Mouse (Mus musculus): ENCODE results near the gene Narfl. TPM values are rescaled to one million over a fixed set of nuclear protein-coding genes. Genes with fewer than 3 reads are reported as not detected.

The Narfl gene
- polyA plus RNA-seq, 1 experiment = 38.5 TPM

- DNase-seq (ENCODE audit: extremely low spot score in 1 of 2, low spot score in 1 of 2) = peak in 1 of 2 experiments; percentile 67
Observed at GRCm38 (mm10) chr17:25760148-25760547, 13.4 kb upstream of the Narfl start.

- peak in 1 of 2 experiments; percentile 77 for DNase-seq (ENCODE audit: extremely low spot score in 1 of 2, low spot score in 1 of 2)
Observed at GRCm38 (mm10) chr17:25761561-25761970, 12.0 kb upstream of the Narfl start.

- no peak for DNase-seq (ENCODE audit: extremely low spot score in 1 of 2, low spot score in 1 of 2)
Observed at GRCm38 (mm10) chr17:25762591-25762990, 11.0 kb upstream of the Narfl start.

DNA sequence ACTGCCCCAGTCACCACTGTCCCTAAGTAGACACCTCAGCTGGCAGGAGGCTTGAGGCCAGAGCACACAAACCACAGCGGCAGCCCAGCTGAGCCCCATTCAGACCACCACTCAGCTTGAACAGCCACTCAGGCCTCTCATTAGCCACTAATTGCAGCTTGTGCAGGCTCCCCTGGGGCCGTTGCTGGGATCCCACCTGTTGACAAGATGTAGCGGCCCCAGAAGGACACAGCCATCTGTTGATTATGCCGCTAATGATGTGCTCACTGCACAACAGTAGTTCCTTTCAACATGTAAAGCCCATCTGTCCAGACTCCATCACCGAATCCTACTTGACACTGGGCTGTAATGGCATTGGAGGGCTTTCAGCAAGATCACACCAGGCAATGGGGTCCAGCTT, 7.7 kb upstream of the Narfl start:
- DNase-seq (ENCODE audit: extremely low spot score in 1 of 2, low spot score in 1 of 2) = no peak

- DNase-seq (ENCODE audit: extremely low spot score in 1 of 2, low spot score in 1 of 2) = no peak
Observed at GRCm38 (mm10) chr17:25769331-25769730, 4.2 kb upstream of the Narfl start.

DNA sequence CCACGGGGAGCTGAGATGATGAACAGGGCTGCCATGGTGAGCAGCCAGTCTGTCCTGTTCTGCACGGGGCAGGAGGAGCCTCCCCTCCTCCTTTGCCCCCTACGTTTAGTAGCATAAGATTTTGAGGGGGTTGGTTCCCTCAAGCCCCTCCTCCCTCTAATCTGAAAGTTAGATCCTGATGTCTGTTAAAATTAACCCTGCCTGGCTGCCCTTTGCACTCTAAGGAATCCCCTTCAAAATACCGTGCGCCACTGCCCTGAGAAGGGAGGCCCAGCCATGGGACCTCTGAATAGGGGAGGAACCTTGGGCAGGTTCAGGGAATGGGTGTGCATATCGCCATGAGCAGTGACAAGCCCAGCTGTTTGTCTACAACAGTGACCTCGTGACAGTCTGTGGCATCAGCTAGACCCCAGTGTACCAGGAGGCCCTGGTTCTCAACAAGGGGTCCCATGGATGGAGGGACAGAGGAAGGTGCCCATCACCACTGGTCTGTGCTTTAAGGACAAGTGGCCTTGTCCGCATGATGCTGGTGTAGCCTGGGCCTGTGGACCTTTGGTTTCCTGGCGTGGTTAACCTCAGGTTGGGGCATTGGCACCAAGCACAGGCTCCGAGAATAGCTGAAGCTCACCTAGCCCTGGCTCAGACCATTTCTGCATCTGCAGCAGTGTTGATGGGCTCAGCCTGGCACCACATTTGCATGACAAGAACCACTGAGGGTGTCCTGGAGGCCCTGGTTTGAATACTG, 1.9 kb downstream of the Narfl start:
- no peak for DNase-seq (ENCODE audit: extremely low spot score in 1 of 2, low spot score in 1 of 2)

DNA sequence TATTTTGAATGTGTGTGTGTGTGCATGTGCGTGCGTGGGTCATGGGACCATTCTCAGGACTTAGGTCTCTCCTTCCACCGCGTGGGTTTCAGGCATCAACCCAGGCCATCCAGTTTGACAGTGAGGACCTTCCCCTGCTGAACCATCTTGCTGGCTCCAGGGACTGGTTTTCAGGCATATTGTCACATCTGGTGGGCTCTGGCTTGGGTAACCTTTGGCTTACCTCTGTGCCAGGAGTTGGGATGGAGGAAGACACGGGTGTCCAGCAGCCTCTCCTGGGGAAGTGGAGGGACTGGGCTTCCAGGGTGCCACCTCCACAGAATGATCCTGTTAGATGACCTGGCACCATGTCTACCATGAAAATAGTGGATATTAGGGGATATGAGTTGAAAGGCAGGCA, 4.4 kb downstream of the Narfl start:
- DNase-seq (ENCODE audit: extremely low spot score in 1 of 2, low spot score in 1 of 2) = no peak

DNA sequence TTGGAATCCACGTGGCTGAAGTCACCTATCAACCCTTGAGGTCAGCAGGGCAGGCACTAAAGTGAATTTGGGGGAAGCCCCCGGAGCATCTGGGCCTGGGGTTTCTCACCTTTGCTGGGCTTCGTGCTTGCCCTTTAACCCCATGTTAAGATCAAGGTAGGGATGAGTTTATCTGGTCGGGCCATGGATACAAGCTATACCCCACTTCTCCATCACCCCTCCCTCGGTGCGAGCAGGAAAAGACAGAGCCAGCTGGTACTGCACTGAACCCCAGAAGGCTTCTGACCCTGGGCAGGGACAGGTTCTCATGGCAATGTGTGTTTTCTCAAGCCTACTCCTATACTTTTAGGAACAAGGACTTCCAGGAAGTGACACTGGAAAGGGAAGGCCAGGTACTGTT, 7.8 kb downstream of the Narfl start:
- no peak for DNase-seq (ENCODE audit: extremely low spot score in 1 of 2, low spot score in 1 of 2)

DNA sequence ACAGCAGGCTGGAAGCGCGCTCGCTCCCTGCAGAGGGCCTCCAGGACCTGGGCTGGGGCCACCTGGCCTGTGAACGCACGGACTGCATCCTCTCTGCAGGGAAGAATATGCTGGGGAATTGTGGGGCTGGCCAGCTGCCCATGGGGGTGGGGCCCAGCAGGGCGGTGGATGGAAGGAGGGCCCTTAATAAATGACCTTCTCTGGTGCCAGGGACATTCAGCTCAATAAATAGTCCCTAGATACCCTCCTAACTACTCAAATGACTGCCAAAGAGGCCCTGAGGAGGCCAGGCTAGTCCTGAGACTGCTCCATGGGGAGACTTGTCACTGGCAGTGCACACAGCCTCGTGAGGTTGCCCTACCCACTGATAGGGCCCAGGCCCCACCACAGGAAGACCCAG, 9.5 kb downstream of the Narfl start:
- no peak for DNase-seq (ENCODE audit: extremely low spot score in 1 of 2, low spot score in 1 of 2)

DNA sequence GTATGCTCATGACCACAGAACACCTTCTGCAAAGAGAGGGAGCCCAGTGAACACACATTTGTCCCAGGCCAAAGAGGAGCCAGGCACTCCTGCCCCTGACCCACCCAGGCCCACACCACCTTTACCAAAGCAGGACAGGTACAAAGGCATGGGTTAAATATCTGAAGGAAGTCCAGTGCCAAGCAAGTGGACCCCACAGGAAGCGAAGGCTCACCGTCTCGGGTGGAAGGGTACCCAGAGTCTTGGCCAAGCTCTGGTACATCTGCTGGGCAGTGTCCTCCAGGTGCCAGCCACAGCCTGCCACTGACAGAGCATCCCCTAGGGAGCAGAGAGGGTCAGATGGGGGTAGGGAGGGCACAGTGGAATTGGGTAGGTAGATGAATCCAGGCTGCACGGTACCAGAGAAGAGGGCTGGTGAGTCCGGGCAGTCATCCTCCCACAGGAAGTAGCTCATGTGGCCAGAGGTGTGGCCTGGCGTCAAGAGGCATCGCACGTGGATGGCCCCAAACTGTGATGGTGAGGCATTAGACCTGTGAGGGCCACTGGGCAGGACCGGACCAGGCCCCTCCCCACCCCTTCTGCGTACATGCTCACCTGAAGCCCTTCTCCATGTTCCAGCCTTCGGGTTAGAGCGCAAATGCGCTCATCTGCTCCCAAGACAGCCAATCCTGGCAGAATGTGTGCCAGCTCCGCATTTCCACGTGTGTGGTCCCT, 10.4 kb downstream of the Narfl start:
- no peak for DNase-seq (ENCODE audit: extremely low spot score in 1 of 2, low spot score in 1 of 2)

DNA sequence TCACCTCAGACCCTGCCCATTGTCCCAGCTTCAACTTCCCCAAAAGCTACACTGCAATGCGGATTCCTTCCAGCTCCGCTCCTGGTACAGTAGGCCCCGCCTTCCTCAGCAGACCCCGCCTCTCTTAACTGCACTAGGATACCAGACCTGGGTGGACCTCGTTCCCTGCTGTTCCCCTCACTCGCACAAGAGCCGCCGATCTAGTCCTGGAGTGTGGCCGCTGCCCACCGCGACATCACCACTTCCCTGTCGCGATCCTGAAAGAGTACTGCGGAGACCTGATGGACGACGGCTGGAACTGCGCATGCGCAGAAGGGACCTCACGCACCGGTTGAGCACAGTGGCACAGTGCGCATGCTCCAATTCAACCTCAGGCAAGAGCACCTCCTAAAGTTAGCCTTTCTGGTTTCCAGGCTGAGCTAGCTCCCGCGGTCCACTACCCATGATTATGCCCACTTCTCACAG, 11.7 kb downstream of the Narfl start, which contains the start of gene Haghl:
Gene Haghl, minus strand, starts transcription at position 393 of the 465 bp plus-strand sequence.
- peak; percentile 93 to 98 for DNase-seq (ENCODE audit: extremely low spot score in 1 of 2, low spot score in 1 of 2)

- no peak for DNase-seq (ENCODE audit: extremely low spot score in 1 of 2, low spot score in 1 of 2)
Observed at GRCm38 (mm10) chr17:25786280-25786679, 12.7 kb downstream of the Narfl start, which contains the start of gene Ccdc78. TSS of gene Ccdc78 (plus strand) at chr17:25786580.

DNA sequence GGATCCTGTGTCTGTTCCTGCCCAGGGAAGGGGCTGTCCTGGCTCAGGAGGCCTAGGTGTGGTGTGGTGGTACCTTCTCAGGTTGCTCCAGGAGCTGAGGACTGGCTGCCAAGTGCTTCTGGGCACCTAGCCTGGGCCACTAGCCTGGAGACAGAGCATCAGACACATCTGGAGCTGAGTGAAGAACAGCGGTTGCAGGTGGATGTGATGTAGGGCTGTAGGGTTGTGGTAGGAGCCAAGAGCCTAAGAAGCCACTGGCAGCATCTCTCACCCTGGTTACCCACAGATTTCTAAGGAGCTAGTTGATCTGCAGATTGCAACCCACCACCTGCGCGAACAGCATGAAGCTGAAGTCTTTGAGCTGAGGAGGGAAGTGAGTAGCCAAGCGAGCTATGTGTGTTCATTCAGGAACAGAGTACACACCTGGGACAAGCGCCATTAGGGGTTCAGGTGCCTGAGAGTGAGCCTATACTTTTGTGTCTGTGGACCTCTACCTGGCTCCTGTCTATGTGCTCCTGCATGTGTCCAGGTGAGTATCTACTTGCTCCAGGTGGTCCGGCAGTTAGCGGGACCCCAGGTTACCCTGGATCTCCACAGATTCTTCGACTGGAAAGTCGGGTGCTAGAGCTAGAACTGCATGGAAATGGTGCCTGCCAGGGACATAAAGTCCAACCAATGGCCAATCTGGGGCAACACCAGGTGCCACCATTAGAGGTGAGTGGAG, 13.4 kb downstream of the Narfl start:
- no peak for DNase-seq (ENCODE audit: extremely low spot score in 1 of 2, low spot score in 1 of 2)

- DNase-seq (ENCODE audit: extremely low spot score in 1 of 2, low spot score in 1 of 2) = no peak
Observed at GRCm38 (mm10) chr17:25791320-25791842, 17.8 kb downstream of the Narfl start.

GRCm38 (mm10) chr17:25791843-25792527, 18.4 kb downstream of the Narfl start:
- peak; percentile 64 to 91 for DNase-seq (ENCODE audit: extremely low spot score in 1 of 2, low spot score in 1 of 2)

DNA sequence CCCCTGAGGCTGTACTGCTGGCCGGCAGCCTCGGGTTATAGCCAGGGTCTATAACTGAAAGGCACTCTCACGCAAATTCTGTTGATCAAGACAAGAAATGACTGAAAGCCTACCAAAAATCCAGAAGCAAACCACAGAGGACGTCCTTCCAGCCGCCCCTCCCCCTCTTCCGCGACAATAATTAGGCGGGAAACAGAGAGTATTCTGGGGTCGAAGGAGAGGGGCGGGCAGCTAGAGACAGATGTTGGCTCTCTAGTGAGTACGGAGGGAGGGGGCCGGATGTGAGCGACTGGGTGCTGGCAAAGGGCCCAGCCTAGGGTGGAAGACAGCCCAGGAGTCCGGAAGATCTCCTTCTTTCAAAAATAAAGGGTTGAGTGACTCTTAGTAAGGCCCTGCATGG, 19.0 kb downstream of the Narfl start, which contains the start of gene Fam173a:
Gene Fam173a, minus strand, starts transcription at position 287 of the 400 bp plus-strand sequence.
- peak in 1 of 2 experiments; percentile 71 for DNase-seq (ENCODE audit: extremely low spot score in 1 of 2, low spot score in 1 of 2)

DNA sequence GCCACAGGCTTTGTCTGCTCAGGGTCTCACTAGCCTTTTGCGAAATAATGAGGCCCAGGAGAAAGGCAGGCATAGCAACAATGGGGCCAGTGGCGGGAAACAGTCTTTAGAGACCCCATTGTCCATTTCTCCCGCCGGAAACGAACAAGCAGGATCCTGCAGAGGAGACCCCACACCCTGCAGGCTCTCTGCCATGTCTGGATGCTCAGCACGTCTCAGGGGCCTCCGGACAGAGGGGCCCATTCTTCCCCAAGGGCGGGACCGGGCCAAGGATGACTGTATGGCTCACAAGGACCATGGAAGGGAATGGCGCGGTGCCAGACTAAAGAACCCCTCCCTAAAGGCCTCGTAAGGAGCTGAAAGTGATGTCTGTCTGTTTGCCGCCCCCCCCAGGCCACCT, 20.6 kb downstream of the Narfl start:
- no peak for DNase-seq (ENCODE audit: extremely low spot score in 1 of 2, low spot score in 1 of 2)

- DNase-seq (ENCODE audit: extremely low spot score in 1 of 2, low spot score in 1 of 2) = no peak
Observed at GRCm38 (mm10) chr17:25794998-25795397, 21.4 kb downstream of the Narfl start.

- DNase-seq (ENCODE audit: extremely low spot score in 1 of 2, low spot score in 1 of 2) = peak; percentile 59 to 66
Observed at GRCm38 (mm10) chr17:25795609-25796092, 22.1 kb downstream of the Narfl start, which contains the start of gene AC134908.4. TSS of gene AC134908.4 (minus strand) at chr17:25795659.

GRCm38 (mm10) chr17:25796211-25796771, 22.7 kb downstream of the Narfl start:
- no peak for DNase-seq (ENCODE audit: extremely low spot score in 1 of 2, low spot score in 1 of 2)

Measured in frontal cortex, adult 2 months (tissue).